Mouse (Mus musculus): ENCODE results near the gene Ttc16.

The Ttc16 gene

DNA sequence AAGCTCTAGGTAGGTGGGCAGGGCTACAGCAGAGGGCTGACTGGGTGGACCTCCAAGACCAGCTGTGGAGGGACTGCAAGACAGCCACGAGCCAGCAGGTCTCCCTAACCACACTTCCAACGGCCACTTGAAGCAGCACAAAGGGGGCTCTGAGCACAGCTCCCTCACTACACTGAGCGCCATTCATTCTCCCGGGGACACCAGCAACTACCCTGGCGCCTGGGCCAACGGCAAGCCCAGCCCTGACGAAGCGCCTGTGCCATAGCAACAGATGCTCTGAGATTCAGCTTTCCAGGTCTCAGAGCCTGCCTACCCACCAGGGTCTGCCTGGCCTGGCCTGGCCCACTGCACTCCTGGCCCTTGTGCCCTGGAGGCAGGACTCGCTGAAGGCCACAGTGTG, 56.7 kb downstream of the Ttc16 start:
- DNase-seq (ENCODE audit: low read depth, low spot score) = no peak

DNA sequence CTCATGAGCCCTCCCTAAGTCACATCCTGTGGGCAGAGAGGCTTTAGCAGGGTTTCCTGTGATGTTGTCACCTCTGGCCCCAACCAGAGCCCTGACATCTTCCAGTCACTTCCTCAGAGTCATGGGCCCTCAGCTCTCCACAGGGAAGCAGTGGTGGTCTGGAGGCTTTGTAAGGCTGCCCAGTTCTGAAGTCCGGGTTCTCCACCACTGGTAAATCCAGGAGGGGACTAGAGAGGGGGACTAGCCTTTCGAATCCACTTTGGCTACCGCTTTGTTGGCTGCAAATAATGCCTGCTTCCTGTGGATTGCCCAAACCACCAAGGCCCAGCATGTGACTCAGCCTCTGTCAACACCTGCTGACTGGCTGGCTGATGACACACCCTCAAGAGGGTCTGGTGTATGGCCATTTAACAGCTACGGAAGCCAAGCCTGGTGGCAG, 60.4 kb downstream of the Ttc16 start:
- DNase-seq (ENCODE audit: low read depth, low spot score) = no peak

DNA sequence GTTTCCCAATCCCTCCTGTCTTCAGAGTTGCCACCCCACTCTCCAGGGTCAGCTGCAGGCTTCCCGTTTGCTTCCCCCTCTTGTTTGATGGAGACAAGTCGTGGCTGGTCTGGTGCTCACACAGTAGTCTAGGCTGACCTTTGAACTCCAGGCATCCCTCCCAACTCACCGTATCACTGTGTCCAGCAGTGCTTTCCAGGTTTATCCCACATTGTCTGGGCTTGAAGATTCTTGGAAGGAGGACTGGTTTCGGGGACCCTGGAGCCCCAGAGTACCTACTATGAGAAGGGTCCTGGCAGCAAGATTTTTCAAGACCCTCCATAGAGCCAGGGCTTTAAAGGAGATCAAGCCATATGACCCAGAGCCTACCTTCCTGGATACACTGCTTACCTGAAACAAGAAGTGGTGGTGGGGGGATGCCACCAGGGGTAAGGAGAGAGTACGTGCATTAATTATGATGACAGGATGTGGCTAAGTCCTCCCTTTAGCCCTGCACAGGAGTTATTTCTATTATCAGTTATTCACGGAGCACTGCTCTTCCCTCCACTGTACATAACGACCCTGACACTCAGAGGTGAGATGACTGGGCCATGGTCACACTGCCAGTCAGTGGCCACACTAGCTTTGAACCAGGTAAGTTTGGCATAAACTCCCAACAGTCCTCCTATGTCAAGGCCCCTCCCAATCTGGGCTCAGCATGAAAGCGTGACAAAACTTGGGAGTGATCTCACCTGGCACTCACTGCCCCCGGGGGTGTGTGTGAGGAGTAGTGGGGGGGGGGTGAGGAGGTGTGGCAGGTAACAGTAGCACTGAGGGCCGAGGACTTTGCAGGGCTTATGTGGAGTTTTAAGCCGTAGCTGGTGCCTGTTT, 61.1 kb downstream of the Ttc16 start:
- no peak for DNase-seq (ENCODE audit: low read depth, low spot score)

DNA sequence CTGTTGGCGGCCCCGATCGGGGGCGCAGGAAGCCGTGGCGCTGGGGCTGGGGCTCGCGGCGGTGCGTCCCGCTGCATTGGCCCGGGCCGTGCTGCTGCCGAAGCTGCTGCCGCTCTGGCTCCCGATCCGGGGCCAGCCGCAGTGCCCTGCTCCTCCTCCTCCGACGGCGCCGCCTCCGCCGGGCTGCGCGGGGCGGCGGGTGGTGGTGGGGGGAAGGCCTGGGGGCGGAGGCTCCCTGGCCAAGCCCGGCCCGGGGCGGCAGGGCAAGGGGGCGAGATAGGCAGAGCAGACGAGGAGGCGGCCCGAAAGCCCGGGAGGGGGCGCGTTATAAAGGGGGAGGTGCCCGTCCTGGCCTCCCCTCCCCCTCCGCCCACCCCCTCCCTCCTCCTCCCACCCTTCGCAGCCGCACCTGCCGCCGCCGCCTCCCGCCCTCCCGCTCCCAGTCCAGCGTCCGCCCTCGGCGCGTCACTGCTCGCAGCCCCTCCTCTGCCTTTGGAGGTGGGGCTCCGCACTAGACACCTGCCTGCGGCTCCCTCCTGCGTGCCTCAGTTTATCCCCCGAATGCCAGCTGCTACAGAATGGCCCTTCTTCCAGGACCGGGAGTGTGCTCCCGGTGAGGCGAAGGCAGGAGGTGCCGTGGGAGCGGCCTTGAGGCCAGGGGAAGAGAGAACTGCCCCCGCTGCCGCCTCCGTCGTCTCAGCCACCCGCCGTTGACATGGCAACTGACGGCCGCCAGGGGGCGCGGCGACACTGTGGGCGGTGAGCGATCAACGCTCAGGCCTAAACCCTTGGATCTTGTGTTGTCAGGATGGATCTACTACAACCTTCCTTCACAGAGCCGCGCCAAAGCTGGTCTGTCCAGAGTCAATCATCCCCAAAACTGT, 62.3 kb downstream of the Ttc16 start, which contains the start of gene Cdk9:
Gene Cdk9, minus strand, starts transcription at position 143 of the 884 bp plus-strand sequence.
- DNase-seq (ENCODE audit: low read depth, low spot score) = peak; percentile 84

DNA sequence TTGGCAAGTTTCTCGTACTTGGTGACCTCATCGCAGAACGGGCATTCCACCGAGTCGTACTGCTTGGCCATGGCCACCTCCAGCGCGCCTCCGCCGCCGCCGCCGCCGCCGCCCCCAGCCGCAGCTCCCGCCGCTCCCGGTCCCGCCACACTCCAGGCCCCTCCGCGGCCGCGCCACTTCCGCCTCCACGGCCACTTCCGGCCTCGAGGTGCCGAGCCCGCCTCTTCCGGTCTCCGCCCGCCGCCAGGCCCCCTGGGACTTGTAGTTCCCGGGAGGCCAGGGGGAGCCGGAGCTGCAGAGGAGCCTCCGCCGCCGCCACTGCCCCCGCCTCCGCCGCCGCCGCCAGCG, 62.9 kb downstream of the Ttc16 start:
- peak; percentile 80 for DNase-seq (ENCODE audit: low read depth, low spot score)

DNA sequence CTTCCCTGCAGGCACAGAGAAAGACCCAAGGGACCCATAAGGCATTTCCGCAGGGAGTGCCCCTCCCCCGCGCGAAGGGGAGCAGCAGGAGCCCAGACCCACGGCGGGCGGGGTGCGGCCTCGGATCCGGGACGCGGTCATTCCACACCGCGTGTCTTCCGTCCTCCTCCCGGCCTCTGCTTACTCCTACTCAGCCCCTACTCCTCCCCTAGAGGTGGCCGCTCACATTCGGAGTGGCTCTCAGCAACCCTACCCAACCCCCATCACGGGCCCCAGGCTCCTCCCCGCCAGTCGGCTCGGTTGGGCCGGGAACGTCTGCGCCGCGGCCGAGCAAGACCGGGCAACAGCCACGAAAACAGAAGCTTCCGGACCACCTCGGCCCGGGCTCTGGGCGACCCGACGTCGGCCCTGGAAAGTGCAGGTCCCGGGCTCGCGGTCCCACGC, 63.3 kb downstream of the Ttc16 start:
- no peak for DNase-seq (ENCODE audit: low read depth, low spot score)

DNA sequence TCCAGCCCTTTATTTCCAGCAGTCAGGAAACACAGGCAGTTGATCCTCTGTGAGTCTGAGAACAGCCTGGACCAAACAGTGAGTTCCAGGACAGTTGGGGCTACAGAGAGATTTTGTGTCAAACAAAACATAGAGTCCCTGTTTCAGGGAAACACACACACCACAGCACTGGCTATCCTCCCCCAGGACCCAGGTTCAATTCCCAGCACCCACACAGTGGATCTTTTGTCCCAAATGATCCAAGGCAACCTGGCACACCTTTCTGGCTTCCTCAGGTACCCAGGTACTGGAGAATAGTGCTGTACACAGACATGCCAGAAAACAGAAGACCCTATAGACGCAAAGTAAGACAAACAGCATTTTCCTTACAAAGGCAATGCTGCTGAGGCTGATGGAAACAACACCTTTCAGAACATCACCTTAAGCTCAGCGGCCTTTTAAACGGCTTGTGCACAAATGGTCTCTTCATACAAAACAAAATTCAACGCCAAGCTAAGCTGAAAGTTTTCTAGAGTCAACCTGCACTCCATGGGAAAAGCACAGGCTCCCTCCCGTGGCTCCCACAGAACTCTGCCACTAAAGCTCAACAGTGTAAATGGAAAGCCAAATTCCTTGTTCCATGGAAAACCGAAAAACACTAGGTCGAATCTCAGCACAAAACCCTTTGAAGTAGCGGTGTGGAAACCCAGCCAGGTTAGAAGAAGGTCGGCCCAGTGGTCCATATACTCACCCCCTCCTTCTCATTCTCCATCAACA, 64.0 kb downstream of the Ttc16 start:
- DNase-seq (ENCODE audit: low read depth, low spot score) = no peak

DNA sequence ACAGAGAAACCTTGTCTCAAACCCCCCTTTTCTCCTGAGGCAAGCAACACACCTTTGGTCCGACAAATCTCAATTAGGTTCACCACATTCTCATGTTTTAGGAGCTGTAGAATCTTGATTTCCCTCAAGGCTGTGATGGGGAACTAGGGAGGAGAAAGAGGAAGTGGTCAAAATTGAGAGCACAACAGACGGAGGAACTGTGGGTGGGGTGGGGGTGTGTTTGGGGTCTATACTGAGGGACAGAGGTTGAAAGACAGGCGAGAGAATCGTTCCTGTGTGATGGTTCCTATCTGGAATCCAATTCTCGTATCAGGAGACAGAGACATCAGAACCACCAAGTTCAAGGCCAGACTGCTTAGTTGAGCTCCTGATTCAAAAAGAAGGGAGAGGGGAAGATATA, 65.0 kb downstream of the Ttc16 start:
- no peak for DNase-seq (ENCODE audit: low read depth, low spot score)

DNA sequence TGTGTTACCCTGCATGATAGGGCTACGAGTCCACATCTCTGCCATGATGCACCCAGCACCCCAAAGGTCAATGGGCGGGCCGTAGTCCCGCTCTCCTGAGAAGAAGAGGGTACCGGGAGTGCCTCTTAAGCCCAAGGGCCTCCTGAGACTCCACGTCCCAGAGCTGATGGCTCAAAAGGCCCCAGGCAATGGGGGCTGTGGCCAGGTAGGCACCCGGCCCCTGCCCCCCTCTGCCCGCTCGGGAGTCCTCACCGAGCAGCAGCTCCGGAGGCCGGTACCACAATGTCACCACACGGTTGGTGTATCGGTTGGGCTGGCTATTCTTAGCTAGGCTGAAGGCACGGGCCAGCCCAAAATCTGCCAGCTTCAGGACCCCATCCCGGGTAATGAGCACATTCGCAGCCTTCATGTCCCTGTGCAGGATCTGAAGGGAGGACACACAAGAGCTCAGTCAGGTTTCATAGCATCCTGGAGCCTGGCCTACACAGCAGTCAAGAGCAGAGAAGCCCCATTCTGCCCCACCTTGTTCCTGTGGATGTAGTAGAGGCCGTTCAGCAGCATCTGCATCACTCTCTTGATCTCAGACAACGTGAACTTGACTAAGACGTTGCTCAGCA, 65.8 kb downstream of the Ttc16 start:
- no peak for DNase-seq (ENCODE audit: low read depth, low spot score)

DNA sequence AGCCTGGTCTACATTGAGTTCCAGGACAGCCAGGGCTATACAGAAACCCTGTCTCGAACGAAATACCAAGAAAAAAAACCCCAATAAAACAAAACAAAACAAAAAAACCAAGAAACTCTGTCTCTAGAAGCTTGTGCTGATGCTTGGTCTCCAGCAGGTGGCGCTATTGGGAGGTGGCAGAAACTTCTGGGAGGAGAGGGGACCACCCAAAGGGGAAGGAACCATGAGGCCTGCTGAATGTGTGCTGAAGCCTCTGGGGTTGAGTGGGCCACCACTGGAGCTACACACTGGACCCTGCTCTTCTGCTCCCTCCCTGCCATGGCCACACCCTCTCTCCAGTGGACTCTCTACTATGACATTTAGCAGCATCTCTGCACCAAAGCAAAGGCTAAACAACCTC, 66.8 kb downstream of the Ttc16 start:
- DNase-seq (ENCODE audit: low read depth, low spot score) = no peak
